Mouse (Mus musculus) embryonic facial prominence, embryonic 14.5 days (tissue): ENCODE measurements around the gene 1700088E04Rik. TPM values are rescaled to one million over a fixed set of nuclear protein-coding genes. Genes with fewer than 3 reads are reported as not detected.

ENCODE experiments used
- ATAC-seq: fragments of 200-750 bp; cut with Nextera tagmentation; 2 replicates; pipeline ENCODE4 v1.8.0; 2017; ENCODE audit warnings: low read depth, moderate number of reproducible peaks, moderate TSS enrichment
- DNase-seq: peaks from one replicate; pipeline ENCODE4 v3.0.0-alpha.2; 2015; ENCODE audit warnings: low spot score
- H3K27ac ChIP-seq: fragments of 300-500 bp; sonication (generic); replicated peaks from 2 replicates; pipeline ENCODE4 v1.5.1; 2014; ENCODE audit warnings: low read depth, mild to moderate bottlenecking, low read length, moderate library complexity
- H3K27me3 ChIP-seq: fragments of 300-500 bp; sonication (generic); replicated peaks from 2 replicates; pipeline ENCODE4 v1.6.1; 2014; ENCODE audit warnings: low read length; ENCODE audit not compliant: control insufficient read depth, insufficient read depth
- H3K36me3 ChIP-seq: fragments of 300-500 bp; sonication (generic); 2 replicates; pipeline ENCODE4 v1.6.1; 2014; ENCODE audit warnings: low read length, mixed read lengths; ENCODE audit not compliant: control insufficient read depth, insufficient read depth
- H3K4me1 ChIP-seq: fragments of 300-500 bp; sonication (generic); 2 replicates; pipeline ENCODE4 v1.6.1; 2014; ENCODE audit warnings: antibody characterized with exemption, low read length; ENCODE audit not compliant: control insufficient read depth, insufficient read depth
- H3K4me2 ChIP-seq: fragments of 300-500 bp; sonication (generic); 2 replicates; pipeline ENCODE4 v1.6.1; 2014; ENCODE audit warnings: low read depth, mild to moderate bottlenecking, low read length, moderate library complexity, mixed read lengths
- H3K4me3 ChIP-seq: fragments of 300-500 bp; sonication (generic); 2 replicates; pipeline ENCODE4 v1.5.1; 2014; ENCODE audit warnings: low read depth, mild to moderate bottlenecking, low read length
- H3K9ac ChIP-seq: fragments of 300-500 bp; sonication (generic); 2 replicates; pipeline ENCODE4 v1.6.1; 2014; ENCODE audit warnings: low read depth, mild to moderate bottlenecking, low read length, moderate library complexity, mixed read lengths
- H3K9me3 ChIP-seq: fragments of 300-500 bp; sonication (generic); 2 replicates; pipeline ENCODE4 v1.6.1; 2016; ENCODE audit warnings: low read length; ENCODE audit not compliant: control insufficient read depth
- WGBS: fragments of 180-500 bp; shearing (Covaris S2); extraction: QIAGEN DNeasy Blood & Tissue Kit; methylation state at CpG from one replicate; pipeline ENCODE4 v1.1.7; 2014; 5-methylcytosine and 5-hydroxymethylcytosine counted together
- polyA plus RNA-seq: library from polyadenylated mRNA; unstranded; fragments of >200 nt; fragmentation: Nextera tagmentation; extraction: Ambion mirVana; gene quantifications from 2 replicates; pipeline ENCODE4 v1.2.1, GENCODE M21; 2014

Gene 1700088E04Rik
- polyA plus RNA-seq: 8.5 and 12.2 TPM in 2 replicates

- WGBS: under 1% methylated on average over 56 of the region's 57 CpGs
- Histone ChIP-seq H3K9me3 (no peaks in the 10 kb centered on the region), H3K27ac (no peak within 1 kb of the TSS; the same call in 1 of the 2 replicates), H3K36me3 (peaks cover 22% of the 10 kb centered on the region), H3K27me3 (no peaks in the 10 kb centered on the region), H3K9ac (peak within 1 kb of the TSS; percentile 84), H3K4me2 (peak within 1 kb of the TSS; percentile 81), H3K4me3 (peak within 1 kb of the TSS; percentile 86), H3K4me1 (peaks cover 8% of the 10 kb centered on the region; the same call in 1 of the 2 replicates)
- peak; percentile 96 for DNase-seq
- ATAC-seq: peak; percentile 93
Measured at GRCm38 (mm10) chr15:79140866-79141565, at the start of gene 1700088E04Rik, which contains the start of gene Polr2f. 1700088E04Rik (minus strand) TSS chr15:79141253. Polr2f (plus strand) TSS chr15:79141009.

GRCm38 (mm10) chr15:79187819-79188218, 46.8 kb upstream of the 1700088E04Rik start:
- no peak for DNase-seq
- H3K4me3 ChIP-seq: no peak overlapping the region

GRCm38 (mm10) chr15:79185213-79185612, 44.2 kb upstream of the 1700088E04Rik start:
- H3K9ac ChIP-seq: no peak overlapping the region
- no peaks in the 10 kb centered on the region for H3K4me1 ChIP-seq
- DNase-seq (peak; percentile 47), ATAC-seq (no peak)
- no peak overlapping the region for H3K4me2 ChIP-seq
- no peaks in the 10 kb centered on the region for H3K27me3 ChIP-seq
- no peaks in the 10 kb centered on the region for H3K36me3 ChIP-seq
- no peak overlapping the region for H3K27ac ChIP-seq
- no peak overlapping the region for H3K4me3 ChIP-seq
- no peaks in the 10 kb centered on the region for H3K9me3 ChIP-seq
- WGBS: 69% methylated on average over 10 of the region's 10 CpGs

More at GRCm38 (mm10) chr15:79187819-79188218, 46.8 kb upstream of the 1700088E04Rik start:
- no peak overlapping the region for H3K9ac ChIP-seq
- no peak for ATAC-seq
- no peak overlapping the region for H3K4me2 ChIP-seq
- H3K9me3 ChIP-seq: no peaks in the 10 kb centered on the region
- WGBS: 93% methylated on average over 8 of the region's 8 CpGs
- no peaks in the 10 kb centered on the region for H3K36me3 ChIP-seq
- no peaks in the 10 kb centered on the region for H3K27me3 ChIP-seq
- H3K4me1 ChIP-seq: peaks cover 4% of the 10 kb centered on the region
- H3K27ac ChIP-seq: no peak overlapping the region

- Histone ChIP-seq H3K27ac (no peak overlapping the region), H3K4me2 (no peak overlapping the region), H3K9ac (no peak overlapping the region), H3K27me3 (no peaks in the 10 kb centered on the region), H3K9me3 (no peaks in the 10 kb centered on the region), H3K36me3 (no peaks in the 10 kb centered on the region), H3K4me1 (no peaks in the 10 kb centered on the region), H3K4me3 (no peak overlapping the region)
- ATAC-seq: peak; percentile 62
- 47% methylated on average over 6 of the region's 6 CpGs for WGBS
- no peak for DNase-seq
Measured at GRCm38 (mm10) chr15:79176905-79177304, 35.9 kb upstream of the 1700088E04Rik start.

- WGBS: 50% methylated on average over 8 of the region's 8 CpGs
- Histone ChIP-seq H3K9ac (no peak overlapping the region), H3K4me2 (0 out of 2 replicates have a peak overlapping the region, but pooled peaks have one; percentile 1), H3K4me3 (no peak overlapping the region), H3K36me3 (no peaks in the 10 kb centered on the region), H3K9me3 (no peaks in the 10 kb centered on the region), H3K27me3 (peaks cover 41% of the 10 kb centered on the region), H3K4me1 (0 out of 2 replicates have a peak, but pooled peaks cover 2% of the 10 kb centered on the region), H3K27ac (no peak overlapping the region)
- peak; percentile 33 for DNase-seq
- no peak for ATAC-seq
Measured at GRCm38 (mm10) chr15:79166712-79167111, 25.7 kb upstream of the 1700088E04Rik start.

GRCm38 (mm10) chr15:79165140-79165539, 24.1 kb upstream of the 1700088E04Rik start, which contains the start of gene Sox10:
Sox10 (minus strand) TSS chr15:79165240.
- H3K36me3 ChIP-seq: no peaks in the 10 kb centered on the region
- peak within 1 kb of the TSS; percentile 42; the same call in 1 of the 2 replicates for H3K4me2 ChIP-seq
- H3K9ac ChIP-seq: peak within 1 kb of the TSS; percentile 42; the same call in 1 of the 2 replicates
- DNase-seq: no peak
- no peak for ATAC-seq
- H3K9me3 ChIP-seq: no peaks in the 10 kb centered on the region
- peak within 1 kb of the TSS; percentile 29; the same call in 1 of the 2 replicates for H3K27ac ChIP-seq
- peaks cover 46% of the 10 kb centered on the region for H3K27me3 ChIP-seq
- WGBS: 38% methylated on average over 5 of the region's 5 CpGs
- H3K4me1 ChIP-seq: 0 out of 2 replicates have a peak, but pooled peaks cover 2% of the 10 kb centered on the region
- peak within 1 kb of the TSS; percentile 34 for H3K4me3 ChIP-seq

- Histone ChIP-seq H3K36me3 (no peaks in the 10 kb centered on the region), H3K9me3 (no peaks in the 10 kb centered on the region), H3K4me2 (peak overlapping the region; percentile 42; the same call in 1 of the 2 replicates), H3K4me3 (peak overlapping the region; percentile 34), H3K9ac (peak overlapping the region; percentile 42; the same call in 1 of the 2 replicates), H3K27ac (no peak overlapping the region), H3K27me3 (peaks cover 46% of the 10 kb centered on the region), H3K4me1 (0 out of 2 replicates have a peak, but pooled peaks cover 2% of the 10 kb centered on the region)
- no peak for ATAC-seq
- DNase-seq: no peak
- WGBS: 11% methylated on average over 11 of the region's 15 CpGs
Measured at GRCm38 (mm10) chr15:79164251-79164650, 23.2 kb upstream of the 1700088E04Rik start.

GRCm38 (mm10) chr15:79162822-79163221, 21.8 kb upstream of the 1700088E04Rik start:
- peak overlapping the region; percentile 34 for H3K4me3 ChIP-seq
- no peaks in the 10 kb centered on the region for H3K36me3 ChIP-seq
- H3K4me2 ChIP-seq: peak overlapping the region; percentile 42
- DNase-seq: no peak
- peaks cover 46% of the 10 kb centered on the region for H3K27me3 ChIP-seq
- no peaks in the 10 kb centered on the region for H3K9me3 ChIP-seq
- H3K9ac ChIP-seq: peak overlapping the region; percentile 42; the same call in 1 of the 2 replicates
- no peak overlapping the region for H3K27ac ChIP-seq
- WGBS: 21% methylated on average over 13 of the region's 14 CpGs
- ATAC-seq: no peak
- H3K4me1 ChIP-seq: 0 out of 2 replicates have a peak, but pooled peaks cover 2% of the 10 kb centered on the region
